Mouse (Mus musculus): ENCODE measurements around the gene Defb43. TPM values are rescaled to one million over a fixed set of nuclear protein-coding genes. Genes with fewer than 3 reads are reported as not detected.

Gene Defb43
- not detected in 2 replicates for polyA plus RNA-seq (2012)

DNA sequence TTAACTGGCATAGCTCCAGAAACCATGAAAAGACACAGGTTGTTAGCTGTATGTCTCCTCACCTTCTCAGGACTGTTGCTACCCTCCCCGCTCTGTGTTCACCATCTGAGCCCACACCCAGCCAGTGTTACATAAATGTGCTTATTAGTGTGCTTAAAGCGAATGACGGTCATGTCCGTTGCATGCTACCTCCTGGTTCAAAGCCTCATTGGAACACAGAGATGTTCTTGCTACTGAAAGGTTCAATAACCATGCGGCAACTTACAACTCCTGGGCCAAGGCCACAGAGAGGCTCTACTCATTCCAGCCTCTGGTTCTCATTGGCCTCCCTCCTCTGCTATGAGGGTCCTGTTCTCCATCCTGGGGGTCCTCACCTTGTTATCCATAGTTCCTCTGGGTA lies at the start of gene Defb43:
Gene Defb43, plus strand, starts transcription at position 301 of the 400 bp plus-strand sequence.

DNA sequence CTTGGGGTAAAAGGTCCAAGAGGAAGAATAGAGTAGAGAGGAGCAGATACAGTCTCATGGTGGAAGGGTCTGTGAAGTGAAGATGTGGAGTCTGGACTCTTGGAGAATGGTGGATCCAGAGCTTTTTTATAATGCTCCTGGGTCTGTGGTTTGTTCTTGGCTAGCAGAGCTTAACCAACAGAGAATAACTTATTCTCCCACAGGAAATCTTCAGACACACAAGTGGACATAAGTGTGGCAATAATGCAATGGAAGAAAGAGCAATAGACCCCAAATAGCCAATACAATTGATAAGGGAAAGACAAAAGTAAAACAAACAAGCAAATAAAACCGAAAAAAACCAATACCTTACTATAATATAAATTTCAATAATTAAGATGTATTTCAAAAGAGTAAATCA lies 27.2 kb upstream of the Defb43 start, which contains the start of gene Defb48:
Gene Defb48, minus strand, starts transcription at position 101 of the 400 bp plus-strand sequence.

DNA sequence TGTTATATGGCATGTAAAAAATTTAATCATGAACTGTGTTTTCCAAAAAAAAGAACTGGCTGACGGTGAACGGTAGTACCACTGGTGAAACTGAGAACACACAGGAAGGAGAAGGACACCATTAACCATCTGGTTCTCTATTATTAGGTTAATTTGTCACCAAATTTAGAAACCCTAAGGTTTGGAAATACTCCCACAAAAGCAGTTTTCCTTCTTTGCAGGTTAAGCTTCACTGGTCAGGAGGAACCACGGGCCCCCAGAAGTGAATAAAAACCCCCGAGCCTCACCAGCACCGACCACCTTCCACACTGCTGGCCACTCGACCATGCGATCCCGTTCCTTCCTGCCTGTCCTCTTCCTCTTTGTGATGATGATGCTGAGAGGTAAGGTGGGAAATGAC lies 13.8 kb upstream of the Defb43 start, which contains the start of gene Defb47:
Gene Defb47, plus strand, starts transcription at position 301 of the 400 bp plus-strand sequence.

DNA sequence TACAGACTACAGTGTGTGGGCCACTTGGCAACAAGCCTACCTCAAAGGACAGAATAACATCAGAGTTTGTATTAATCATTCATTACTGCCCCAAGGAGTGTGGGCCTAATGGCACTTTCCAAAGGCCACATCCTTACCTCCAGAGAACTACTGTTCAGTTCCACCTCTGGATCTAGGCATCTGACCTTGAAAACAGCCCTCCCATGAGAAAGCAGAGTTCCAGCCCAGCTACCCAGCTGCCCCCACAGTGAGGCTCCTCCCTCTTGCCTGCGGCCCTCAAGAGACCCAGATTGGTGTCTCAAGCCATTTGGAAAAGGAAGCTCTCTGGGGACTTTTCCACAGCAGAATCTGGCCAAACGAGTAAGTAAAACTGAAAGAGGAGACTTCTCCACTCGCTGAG lies 35.1 kb downstream of the Defb43 start, which contains the start of gene Defb42:
Gene Defb42, plus strand, starts transcription at position 301 of the 400 bp plus-strand sequence.

DNA sequence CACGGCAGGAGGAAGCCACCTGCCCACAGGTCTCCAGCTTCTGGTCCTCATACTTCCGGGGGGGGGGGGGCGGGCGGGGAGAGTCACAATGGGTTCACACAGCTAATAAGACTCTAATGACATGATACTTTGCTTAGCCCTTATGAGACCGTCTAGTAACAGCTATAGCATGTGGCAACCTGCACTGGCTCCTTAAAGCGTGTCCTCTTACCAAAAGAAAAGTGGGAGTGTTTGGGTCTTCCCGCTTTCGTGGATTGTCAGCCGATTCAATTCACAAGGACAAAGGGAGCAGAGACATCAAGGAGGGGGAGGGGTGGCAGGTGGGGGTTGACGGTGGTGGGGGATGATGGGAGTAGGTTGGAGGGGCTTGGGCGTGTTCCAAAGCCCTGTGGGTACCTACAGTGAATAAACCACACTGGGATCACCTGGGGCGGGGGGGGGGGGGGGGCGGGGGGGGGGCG lies 38.4 kb downstream of the Defb43 start, which contains the start of gene Defb30:
Gene Defb30, minus strand, starts transcription at position 51 of the 461 bp plus-strand sequence.

Other genes with a start within 250 kb of the Defb43 start
- 4.6 and 6.1 TPM in 2 replicates for gene Wdfy2, start 174.1 kb upstream of the Defb43 start, polyA plus RNA-seq (2012)
- not detected in 2 replicates for gene Defb48, start 27.3 kb upstream of the Defb43 start, polyA plus RNA-seq (2012)
- 0.53 TPM in 1 of 2 replicates, not detected in the other for gene Defb47, start 13.7 kb upstream of the Defb43 start, polyA plus RNA-seq (2012)
- not detected in 2 replicates for gene Defb42, start 35.2 kb downstream of the Defb43 start, polyA plus RNA-seq (2012)
- gene Defb30, start 38.2 kb downstream of the Defb43 start, polyA plus RNA-seq (2012), result not detected in 2 replicates

All from megakaryocyte-erythroid progenitor cell, adult 5 weeks (primary cell).